24 mouse cellular contexts compared by ENCODE assay signal in genomic region chr8:77698028-77698427, GRCm38 (mm10). TPM values are rescaled to one million over a fixed set of nuclear protein-coding genes. Genes with fewer than 3 reads are reported as not detected.
DNase-seq lines count a peak whose midpoint lies in the region; ATAC-seq lines count a peak whose summit lies in the region.
"Had no signal": no experiment of that assay in that cellular context is flagged by ENCODE, and none has a peak within 500 bp of the region (broad histone marks: within the 10 kb centered on the region; RNA-seq: fewer than 3 reads in every experiment).

No protein-coding gene starts in this region.

- peaks cover 9% of the 10 kb centered on the region; the same call in 1 of the 2 replicates for H3K36me3 ChIP-seq in embryonic facial prominence, embryonic 12.5 days
- no peaks in the 10 kb centered on the region; the same call in 1 of the 2 replicates for H3K36me3 ChIP-seq in limb, embryonic 12.5 days
- no peaks in the 10 kb centered on the region for H3K36me3 ChIP-seq in liver, embryonic 12.5 days
- H3K36me3 ChIP-seq: heart, embryonic 15.5 days; hindbrain, embryonic 10.5 days; intestine, embryonic 15.5 days had no signal

- H3K9me3 ChIP-seq in embryonic facial prominence, embryonic 12.5 days = no peaks in the 10 kb centered on the region
- no peaks in the 10 kb centered on the region for H3K9me3 ChIP-seq in limb, embryonic 12.5 days
- H3K9me3 ChIP-seq in liver, embryonic 12.5 days (replicated peaks) = no peaks in the 10 kb centered on the region
- H3K9me3 ChIP-seq: forebrain, embryonic 13.5 days; heart, embryonic 15.5 days; hindbrain, embryonic 10.5 days; intestine, embryonic 15.5 days had no signal

- DNase-seq in heart, adult 11 months = peak; percentile 49
- DNase-seq in heart, postnatal 25 days (ENCODE audit: low spot score) = no peak
- DNase-seq: adrenal gland, postnatal 14 days; B cell, adult 2 months; cerebellum, adult 18-20 months; cerebellum, adult 9-11 months; cerebellum, postnatal 36 days; forebrain, postnatal 0 days; gastrocnemius, adult 2 months; gastrocnemius, postnatal 25 days; heart, postnatal 14 days had no signal

- no peaks in the 10 kb centered on the region for H3K27me3 ChIP-seq in embryonic facial prominence, embryonic 12.5 days
- H3K27me3 ChIP-seq in limb, embryonic 12.5 days = no peaks in the 10 kb centered on the region
- H3K27me3 ChIP-seq in liver, embryonic 12.5 days (replicated peaks) = no peaks in the 10 kb centered on the region
- H3K27me3 ChIP-seq: forebrain, embryonic 13.5 days; heart, embryonic 15.5 days; intestine, embryonic 15.5 days had no signal

- no peak overlapping the region for H3K4me3 ChIP-seq in embryonic facial prominence, embryonic 12.5 days
- no peak overlapping the region for H3K4me3 ChIP-seq in limb, embryonic 12.5 days (replicated peaks)
- H3K4me3 ChIP-seq in liver, embryonic 12.5 days = no peak overlapping the region
- H3K4me3 ChIP-seq: forebrain, embryonic 13.5 days; gastrocnemius, adult 2 months; heart, embryonic 15.5 days; hindbrain, embryonic 10.5 days; intestine, embryonic 15.5 days had no signal

- H3K4me1 ChIP-seq in embryonic facial prominence, embryonic 12.5 days = peaks cover 28% of the 10 kb centered on the region
- peaks cover 29% of the 10 kb centered on the region for H3K4me1 ChIP-seq in limb, embryonic 12.5 days (replicated peaks)
- no peaks in the 10 kb centered on the region for H3K4me1 ChIP-seq in liver, embryonic 12.5 days

- intact Hi-C loops in heart, postnatal 25 days (cut with DNase I) = no loop called here

- WGBS in embryonic facial prominence, embryonic 12.5 days = 40% methylated on average over 10 of the region's 10 CpGs
- 35% methylated on average over 10 of the region's 10 CpGs for WGBS in limb, embryonic 12.5 days
- 72% methylated on average over 10 of the region's 10 CpGs for WGBS in liver, embryonic 12.5 days (ENCODE audit: insufficient replicate concordance)

- no peak overlapping the region for H3K4me2 ChIP-seq in embryonic facial prominence, embryonic 12.5 days (replicated peaks)
- no peak overlapping the region for H3K4me2 ChIP-seq in limb, embryonic 12.5 days
- H3K4me2 ChIP-seq in liver, embryonic 12.5 days = no peak overlapping the region
- H3K4me2 ChIP-seq: forebrain, embryonic 13.5 days; heart, embryonic 15.5 days; hindbrain, embryonic 14.5 days; intestine, embryonic 15.5 days had no signal

- no peak for ATAC-seq in embryonic facial prominence, embryonic 12.5 days (ENCODE audit: insufficient number of reproducible peaks, insufficient read depth, low FRiP score, low TSS enrichment)
- ATAC-seq in limb, embryonic 12.5 days (ENCODE audit: insufficient number of reproducible peaks, insufficient read depth, low FRiP score, low TSS enrichment, low read depth) = no peak
- no peak for ATAC-seq in frontal cortex, adult (ENCODE audit: low TSS enrichment)
- ATAC-seq in liver, embryonic 12.5 days = no peak
- no peak for ATAC-seq in CD4-positive, CD25-positive, alpha-beta regulatory T cell, adult 4 months
- ATAC-seq: activated CD4-positive, CD25-positive, alpha-beta regulatory T cell, adult 4 months; forebrain, embryonic 13.5 days; forebrain, postnatal 0 days; intestine, embryonic 15.5 days had no signal

- peak overlapping the region; percentile 19; the same call in 1 of the 2 replicates for H3K27ac ChIP-seq in embryonic facial prominence, embryonic 12.5 days
- peak overlapping the region; percentile 59; the same call in 1 of the 2 replicates for H3K27ac ChIP-seq in limb, embryonic 12.5 days
- no peak overlapping the region for H3K27ac ChIP-seq in liver, embryonic 12.5 days
- H3K27ac ChIP-seq: forebrain, embryonic 13.5 days; gastrocnemius, adult 2 months; heart, embryonic 15.5 days; hindbrain, embryonic 10.5 days; hindbrain, embryonic 14.5 days; intestine, embryonic 15.5 days had no signal

- H3K9ac ChIP-seq in embryonic facial prominence, embryonic 12.5 days = no peak overlapping the region
- no peak overlapping the region for H3K9ac ChIP-seq in limb, embryonic 12.5 days (replicated peaks)
- no peak overlapping the region for H3K9ac ChIP-seq in liver, embryonic 12.5 days
- H3K9ac ChIP-seq: forebrain, embryonic 13.5 days; forebrain, postnatal 0 days; heart, embryonic 15.5 days; hindbrain, embryonic 14.5 days; intestine, embryonic 15.5 days had no signal

RNA-seq across cellular contexts. Expression of gene Ednra, which starts 26.2 kb away (rescaled TPM):
- 10 to 100 TPM; 45.8 to 50.9 TPM for total RNA-seq in heart, postnatal 25 days (2021)
- polyA plus RNA-seq in embryonic facial prominence, embryonic 12.5 days (2016; fragmentation: Nextera tagmentation; extraction: Ambion mirVana) = 48.0 and 51.8 TPM in 2 replicates
- polyA plus RNA-seq in limb, embryonic 12.5 days (2016; fragmentation: Nextera tagmentation; extraction: Ambion mirVana) = 43.5 and 50.5 TPM in 2 replicates
- 3.9 and 4.1 TPM in 2 replicates for polyA plus RNA-seq in liver, embryonic 12.5 days (2016; fragmentation: Nextera tagmentation; extraction: Ambion mirVana)
- not detected for polyA plus RNA-seq in CD4-positive, CD25-positive, alpha-beta regulatory T cell, adult 4 months (2017; shearing (Covaris generic))
- total RNA-seq: granulocyte monocyte progenitor cell, adult 5-6 weeks; MEL had no signal
- polyA plus RNA-seq: activated CD4-positive, CD25-positive, alpha-beta regulatory T cell, adult 4 months had no signal
